Mouse (Mus musculus) midbrain, embryonic 11.5 days (tissue): ENCODE data around the gene Acvr2a. TPM values are rescaled to one million over a fixed set of nuclear protein-coding genes. Genes with fewer than 3 reads are reported as not detected.

Experiments used
- ATAC-seq: fragments of 200-750 bp; cut with Nextera tagmentation; 2 replicates; pipeline ENCODE4 v1.8.0; 2017; ENCODE audit warnings: moderate TSS enrichment, moderate library complexity; ENCODE audit not compliant: low FRiP score
- DNase-seq: peaks from one replicate; pipeline ENCODE4 v3.0.0; 2015; ENCODE audit warnings: low spot score; ENCODE audit errors: missing footprints
- H3K27ac ChIP-seq: fragments of 300-500 bp; sonication (generic); 2 replicates; pipeline ENCODE4 v1.5.1; 2014; ENCODE audit warnings: low read depth, low read length
- H3K27me3 ChIP-seq: fragments of 300-500 bp; sonication (generic); 2 replicates; pipeline ENCODE4 v1.6.1; 2014; ENCODE audit warnings: mild to moderate bottlenecking, low read length, moderate library complexity, mixed read lengths; ENCODE audit not compliant: control insufficient read depth, insufficient read depth
- H3K36me3 ChIP-seq: fragments of 300-500 bp; sonication (generic); 2 replicates; pipeline ENCODE4 v1.6.1; 2014; ENCODE audit warnings: mild to moderate bottlenecking, low read length, moderate library complexity, mixed read lengths; ENCODE audit not compliant: control insufficient read depth, insufficient read depth
- H3K4me1 ChIP-seq: fragments of 300-500 bp; sonication (generic); 2 replicates; pipeline ENCODE4 v1.6.1; 2014; ENCODE audit warnings: low read length; ENCODE audit not compliant: control insufficient read depth, insufficient read depth
- H3K4me2 ChIP-seq: fragments of 300-500 bp; sonication (generic); 2 replicates; pipeline ENCODE4 v1.6.1; 2014; ENCODE audit warnings: mild to moderate bottlenecking, moderate library complexity
- H3K4me3 ChIP-seq: fragments of 300-500 bp; sonication (generic); 2 replicates; pipeline ENCODE4 v1.5.1; 2014; ENCODE audit warnings: low read depth, low read length
- H3K9ac ChIP-seq: fragments of 300-500 bp; sonication (generic); 2 replicates; pipeline ENCODE4 v1.6.1; 2014; ENCODE audit warnings: low read length
- H3K9me3 ChIP-seq: fragments of 300-500 bp; sonication (generic); 2 replicates; pipeline ENCODE4 v1.6.1; 2016; ENCODE audit warnings: low read length; ENCODE audit not compliant: control insufficient read depth
- WGBS: fragments of 180-500 bp; shearing (Covaris S2); extraction: QIAGEN DNeasy Blood & Tissue Kit; methylation state at CpG from one replicate; pipeline ENCODE4 v1.1.7; 2014; 5-methylcytosine and 5-hydroxymethylcytosine counted together
- polyA plus RNA-seq: library from polyadenylated mRNA; unstranded; fragments of >200 nt; fragmentation: Nextera tagmentation; extraction: Ambion mirVana; gene quantifications from 2 replicates; pipeline ENCODE4 v1.2.1, GENCODE M21; 2014

Acvr2a gene
- polyA plus RNA-seq, 1 experiment from 2014 or later: 39.0 TPM

GRCm38 (mm10) chr2:48947761-48948160 is 133.9 kb downstream of the Acvr2a start:
- DNase-seq (no peak), ATAC-seq (no peak)
- no peak overlapping the region for H3K9ac ChIP-seq
- peak overlapping the region; percentile 72 for H3K4me3 ChIP-seq
- H3K9me3 ChIP-seq: no peaks in the 10 kb centered on the region
- peak overlapping the region; percentile 69 for H3K4me2 ChIP-seq
- H3K36me3 ChIP-seq: no peaks in the 10 kb centered on the region
- 79% methylated on average over 3 of the region's 3 CpGs for WGBS
- H3K4me1 ChIP-seq: peaks cover 6% of the 10 kb centered on the region
- no peaks in the 10 kb centered on the region for H3K27me3 ChIP-seq
- H3K27ac ChIP-seq: no peak overlapping the region

DNA sequence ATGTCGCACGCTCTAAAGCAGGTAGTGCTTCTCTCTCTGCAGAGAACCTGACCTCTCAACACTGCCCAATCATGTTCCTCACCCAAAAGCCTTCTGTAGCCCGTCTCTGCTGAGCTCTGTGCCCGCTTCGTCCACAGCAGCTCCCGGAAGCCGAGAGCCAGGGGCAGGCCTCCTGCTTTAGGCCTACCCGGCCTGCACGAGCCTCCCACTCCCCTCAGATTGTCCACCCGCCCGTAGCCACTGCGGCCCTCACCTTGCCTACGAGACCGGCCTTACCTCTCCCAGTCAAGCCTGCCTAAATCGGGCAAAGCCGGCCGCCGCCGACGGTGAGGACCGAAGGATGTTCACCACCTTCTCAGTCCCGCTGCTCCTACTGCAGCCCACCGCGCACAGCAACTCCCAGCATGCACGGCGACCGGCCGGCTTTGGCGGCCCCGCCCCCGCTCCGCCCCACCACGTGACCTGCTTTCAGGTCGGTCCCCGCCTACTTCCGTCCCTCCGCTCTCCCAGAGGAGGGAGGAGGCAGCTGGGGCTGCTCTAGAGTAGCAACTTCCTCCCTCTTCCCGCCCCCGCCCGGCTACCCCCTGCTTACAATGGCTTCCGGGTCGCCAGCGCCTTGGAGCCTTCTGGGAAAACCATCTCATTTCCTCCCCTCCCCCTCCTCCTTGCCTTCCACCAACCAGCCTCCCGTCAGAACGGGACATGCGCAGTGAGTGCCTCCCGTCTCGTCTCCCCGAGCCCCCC is 135.1 kb downstream of the Acvr2a start, which contains the start of gene Mbd5:
Gene Mbd5 (plus strand): TSS at position 668 of the 744 bp plus-strand sequence.
- no peaks in the 10 kb centered on the region for H3K27me3 ChIP-seq
- WGBS: under 1% methylated on average over 47 of the region's 49 CpGs
- peak; percentile 99 for DNase-seq
- H3K4me2 ChIP-seq: peak within 1 kb of the TSS; percentile 77
- H3K9me3 ChIP-seq: no peaks in the 10 kb centered on the region
- peak within 1 kb of the TSS; percentile 92 for H3K9ac ChIP-seq
- peak within 1 kb of the TSS; percentile 72 for H3K4me3 ChIP-seq
- no peaks in the 10 kb centered on the region for H3K36me3 ChIP-seq
- peaks cover 6% of the 10 kb centered on the region for H3K4me1 ChIP-seq
- peak within 1 kb of the TSS; percentile 85 for H3K27ac ChIP-seq
- peak; percentile 99 for ATAC-seq

- Histone ChIP-seq H3K4me2 (peak overlapping the region; percentile 77), H3K27ac (peak overlapping the region; percentile 85), H3K4me3 (peak overlapping the region; percentile 72), H3K27me3 (no peaks in the 10 kb centered on the region), H3K9me3 (no peaks in the 10 kb centered on the region), H3K36me3 (no peaks in the 10 kb centered on the region), H3K4me1 (peaks cover 6% of the 10 kb centered on the region), H3K9ac (peak overlapping the region; percentile 88)
- DNase-seq: peak; percentile 98
- peak; percentile 71 for ATAC-seq
- 2% methylated on average over 6 of the region's 9 CpGs for WGBS
Observed at GRCm38 (mm10) chr2:48949743-48950251, 135.9 kb downstream of the Acvr2a start.

DNA sequence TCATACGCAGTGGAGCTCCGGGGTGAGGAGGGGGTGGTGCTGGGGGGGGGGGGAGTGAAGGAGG is 136.2 kb downstream of the Acvr2a start, which contains the start of gene Orc4:
Gene Orc4 (minus strand): TSS at position 26 of the 64 bp plus-strand sequence.
- WGBS: 0% methylated on average over 2 of the region's 2 CpGs
- no peaks in the 10 kb centered on the region for H3K36me3 ChIP-seq
- H3K27ac ChIP-seq: peak within 1 kb of the TSS; percentile 85
- H3K27me3 ChIP-seq: no peaks in the 10 kb centered on the region
- DNase-seq (no peak), ATAC-seq (no peak)
- H3K9ac ChIP-seq: peak within 1 kb of the TSS; percentile 92
- H3K9me3 ChIP-seq: no peaks in the 10 kb centered on the region
- peaks cover 6% of the 10 kb centered on the region for H3K4me1 ChIP-seq
- peak within 1 kb of the TSS; percentile 77 for H3K4me2 ChIP-seq
- H3K4me3 ChIP-seq: peak within 1 kb of the TSS; percentile 72

GRCm38 (mm10) chr2:48950316-48950880 is 136.5 kb downstream of the Acvr2a start:
- DNase-seq (peak; percentile 92), ATAC-seq (no peak)
- Histone ChIP-seq H3K36me3 (no peaks in the 10 kb centered on the region), H3K27me3 (no peaks in the 10 kb centered on the region), H3K4me1 (peaks cover 6% of the 10 kb centered on the region), H3K9ac (peak overlapping the region; percentile 88), H3K9me3 (no peaks in the 10 kb centered on the region), H3K4me2 (peak overlapping the region; percentile 77), H3K4me3 (peak overlapping the region; percentile 72), H3K27ac (peak overlapping the region; percentile 85)
- WGBS: 8% methylated on average over 6 of the region's 6 CpGs

Other genes starting within 250 kb of the Acvr2a start
- 34.0 and 35.9 TPM in 2 replicates for gene Mbd5, start 135.4 kb downstream of the Acvr2a start, polyA plus RNA-seq
- gene Orc4, start 136.2 kb downstream of the Acvr2a start, polyA plus RNA-seq: 142 and 151 TPM in 2 replicates